In genomic region chr11:114790171-114790570, GRCm38 (mm10) we compare ENCODE assay signal across 23 mouse cellular contexts. TPM values are rescaled to one million over a fixed set of nuclear protein-coding genes. Genes with fewer than 3 reads are reported as not detected.
"Had no signal": no experiment of that assay in that cellular context is flagged by ENCODE, and none has a peak within 500 bp of the region (broad histone marks: within the 10 kb centered on the region; RNA-seq: fewer than 3 reads in every experiment).

No protein-coding gene starts in this region.

- H3K9ac ChIP-seq: limb, embryonic 13.5 days; liver, embryonic 12.5 days; liver, embryonic 15.5 days; lung, embryonic 15.5 days; midbrain, embryonic 15.5 days; neural tube, embryonic 13.5 days had no signal

- H3K4me3 ChIP-seq: layer of hippocampus, adult 2 months; limb, embryonic 10.5 days; liver, embryonic 12.5 days; liver, embryonic 15.5 days; lung, embryonic 15.5 days; megakaryocyte, embryonic 14.5 days; neural tube, embryonic 13.5 days had no signal

- DNase-seq: kidney, postnatal 25 days; layer of hippocampus, adult 9-11 months; liver; lung, adult 18-20 months; lung, postnatal 10 days; lung, postnatal 36 days; thymus, adult 18-20 months; thymus, postnatal 36 days had no signal

- ATAC-seq: liver, embryonic 12.5 days; midbrain, embryonic 15.5 days had no signal

- H3K9me3 ChIP-seq: limb, embryonic 10.5 days; limb, embryonic 13.5 days; liver, embryonic 12.5 days; liver, embryonic 15.5 days; lung, embryonic 15.5 days; midbrain, embryonic 10.5 days; midbrain, embryonic 15.5 days; neural tube, embryonic 13.5 days had no signal

- H3K36me3 ChIP-seq: limb, embryonic 10.5 days; limb, embryonic 13.5 days; liver, embryonic 12.5 days; liver, embryonic 15.5 days; lung, embryonic 15.5 days; midbrain, embryonic 15.5 days; neural tube, embryonic 13.5 days had no signal

- H3K4me2 ChIP-seq: liver, embryonic 12.5 days; liver, embryonic 15.5 days; lung, embryonic 15.5 days had no signal

- H3K27ac ChIP-seq: kidney, postnatal 0 days; limb, embryonic 10.5 days; limb, embryonic 13.5 days; liver, embryonic 12.5 days; liver, embryonic 15.5 days; lung, embryonic 15.5 days; midbrain, embryonic 10.5 days; midbrain, embryonic 15.5 days; neural tube, embryonic 13.5 days had no signal

RNA-seq across cellular contexts. Expression of gene Btbd17, which starts 5.6 kb away (rescaled TPM):
- polyA plus RNA-seq: liver, embryonic 12.5 days; liver, embryonic 15.5 days had no signal

RNA-seq across cellular contexts. Expression of gene Gpr142, which starts 8.6 kb away (rescaled TPM):
- polyA plus RNA-seq: kidney, postnatal 0 days; large intestine, adult 2 months; limb, embryonic 10.5 days; limb, embryonic 13.5 days; liver, embryonic 12.5 days; liver, embryonic 15.5 days; lung, embryonic 15.5 days; midbrain, embryonic 15.5 days; neural tube, embryonic 13.5 days; spleen, adult 2 months; testis, adult 2 months; urinary bladder, adult 2 months had no signal

RNA-seq across cellular contexts. Expression of gene Kif19a, which starts 25.0 kb away (rescaled TPM):
- polyA plus RNA-seq: limb, embryonic 10.5 days; liver, embryonic 12.5 days had no signal
